Mouse (Mus musculus) cerebellum, adult 2 months (tissue): Measurements from ENCODE around the gene Usp49.

ENCODE experiments used
- CTCF ChIP-seq: fragments of 200-500 bp; IDR thresholded peaks from 2 replicates; pipeline ENCODE4 v1.5.1; 2011; ENCODE audit warnings: low read depth, mild to moderate bottlenecking, control low read depth, low read length, moderate library complexity, borderline replicate concordance; ENCODE audit not compliant: insufficient read depth
- POLR2A ChIP-seq: fragments of 200-500 bp; IDR thresholded peaks from 2 replicates; pipeline ENCODE4 v1.6.1; 2011; ENCODE audit warnings: low read length, control low read depth, borderline replicate concordance; ENCODE audit not compliant: insufficient read depth

DNA sequence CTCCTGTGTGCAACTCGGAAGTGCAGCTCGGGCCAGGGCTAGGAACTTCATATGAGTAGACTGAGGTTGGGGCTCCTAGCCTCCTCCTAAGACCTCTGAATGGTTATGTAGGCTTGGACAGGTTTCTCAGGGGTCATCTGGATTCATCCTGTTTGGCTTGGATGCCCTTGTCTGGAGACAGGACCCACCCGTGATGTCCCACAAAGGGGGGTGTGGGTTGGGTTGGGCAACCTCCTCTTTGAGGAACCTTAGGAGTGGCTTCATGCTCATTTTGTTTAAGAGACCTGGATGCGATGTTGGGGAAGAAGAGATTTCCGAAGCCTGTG, 33.7 kb upstream of the Usp49 start:
- TF ChIP-seq CTCF (no peak), POLR2A (no peak)
